Mouse (Mus musculus) testis, adult 2 months (tissue): Measurements from ENCODE around the gene Saa3. TPM values are rescaled to one million over a fixed set of nuclear protein-coding genes. Genes with fewer than 3 reads are reported as not detected.

ENCODE experiments used
- H3K27ac ChIP-seq: fragments of 200-500 bp; 2 replicates; pipeline ENCODE4 v1.5.1; 2012; ENCODE audit warnings: low read depth, low read length; ENCODE audit not compliant: control insufficient read depth, insufficient read depth
- H3K27me3 ChIP-seq: fragments of 200-500 bp; 2 replicates; pipeline ENCODE4 v1.6.1; 2012; ENCODE audit warnings: mild to moderate bottlenecking, low read length, moderate library complexity; ENCODE audit not compliant: control insufficient read depth, insufficient read depth
- H3K36me3 ChIP-seq: fragments of 200-500 bp; 2 replicates; pipeline ENCODE4 v1.6.1; 2012; ENCODE audit warnings: mild to moderate bottlenecking, low read length; ENCODE audit not compliant: control insufficient read depth, insufficient read depth
- H3K4me1 ChIP-seq: fragments of 200-500 bp; 2 replicates; pipeline ENCODE4 v1.6.1; 2012; ENCODE audit warnings: low read length; ENCODE audit not compliant: control insufficient read depth, insufficient read depth
- H3K4me3 ChIP-seq: fragments of 200-500 bp; 2 replicates; pipeline ENCODE4 v1.5.1; 2012; ENCODE audit warnings: low read depth, mild to moderate bottlenecking, low read length, moderate library complexity, mixed read lengths; ENCODE audit not compliant: control insufficient read depth
- CTCF ChIP-seq: fragments of 200-500 bp; IDR thresholded peaks from 2 replicates; pipeline ENCODE4 v1.5.1; 2012; ENCODE audit warnings: low read depth, mild to moderate bottlenecking, inconsistent platforms, low read length, moderate library complexity; ENCODE audit not compliant: control insufficient read depth, insufficient read depth, insufficient replicate concordance
- POLR2A ChIP-seq: fragments of 200-500 bp; IDR thresholded peaks from 2 replicates; pipeline ENCODE4 v1.6.1; 2012; ENCODE audit warnings: low read depth, mild to moderate bottlenecking, inconsistent platforms, low read length, moderate library complexity; ENCODE audit not compliant: control insufficient read depth
- polyA plus RNA-seq: library from polyadenylated mRNA; depleted of rRNA; stranded (reverse); fragments of >200 nt; gene quantifications from 2 replicates; pipeline ENCODE4 v1.2.3, GENCODE M21; 2012; rRNA removed

Gene Saa3
- polyA plus RNA-seq, 1 experiment, result not detected

GRCm38 (mm10) chr7:46675061-46675460 is 40.4 kb downstream of the Saa3 start:
- TF ChIP-seq CTCF (no peak), POLR2A (no peak)
- Histone ChIP-seq H3K4me1 (no peaks in the 10 kb centered on the region), H3K4me3 (no peak overlapping the region)

GRCm38 (mm10) chr7:46672160-46672672 is 43.3 kb downstream of the Saa3 start, which contains the start of gene Tph1:
TSS of gene Tph1 (minus strand) at chr7:46672537.
- TF ChIP-seq POLR2A (no peak), CTCF (no peak)
- Histone ChIP-seq H3K27ac (no peak within 1 kb of the TSS), H3K4me3 (no peak within 1 kb of the TSS), H3K36me3 (no peaks in the 10 kb centered on the region), H3K27me3 (no peaks in the 10 kb centered on the region), H3K4me1 (no peaks in the 10 kb centered on the region)

More at GRCm38 (mm10) chr7:46675061-46675460, 40.4 kb downstream of the Saa3 start:
- H3K36me3 ChIP-seq, result no peaks in the 10 kb centered on the region
- H3K27me3 ChIP-seq, result no peaks in the 10 kb centered on the region
- H3K27ac ChIP-seq, result no peak overlapping the region

GRCm38 (mm10) chr7:46667256-46667655 is 48.2 kb downstream of the Saa3 start:
- TF ChIP-seq CTCF (no peak), POLR2A (no peak)
- H3K4me3 ChIP-seq, result no peak overlapping the region

GRCm38 (mm10) chr7:46665236-46665635 is 50.3 kb downstream of the Saa3 start:
- Histone ChIP-seq H3K36me3 (no peaks in the 10 kb centered on the region), H3K27me3 (no peaks in the 10 kb centered on the region), H3K4me3 (no peak overlapping the region), H3K27ac (no peak overlapping the region), H3K4me1 (no peaks in the 10 kb centered on the region)
- TF ChIP-seq CTCF (peak; percentile 79; the same call in 1 of the 2 replicates), POLR2A (no peak)

More at GRCm38 (mm10) chr7:46667256-46667655, 48.2 kb downstream of the Saa3 start:
- Histone ChIP-seq H3K27ac (no peak overlapping the region), H3K27me3 (no peaks in the 10 kb centered on the region), H3K4me1 (no peaks in the 10 kb centered on the region), H3K36me3 (no peaks in the 10 kb centered on the region)

Other genes with a start within 250 kb of the Saa3 start
- 6.8 and 7.7 TPM in 2 replicates for gene Sergef, start 75.9 kb downstream of the Saa3 start, polyA plus RNA-seq
- 0.22 TPM in 1 of 2 replicates, not detected in the other for gene Tph1, start 43.2 kb downstream of the Saa3 start, polyA plus RNA-seq
- 8.7 and 9.5 TPM in 2 replicates for gene Saal1, start 5.0 kb downstream of the Saa3 start, polyA plus RNA-seq
- 0.06 and 0.09 TPM in 2 replicates for gene Saa4, start 16.9 kb upstream of the Saa3 start, polyA plus RNA-seq
- 1.2 and 1.8 TPM in 2 replicates for gene Saa1, start 27.3 kb upstream of the Saa3 start, polyA plus RNA-seq
- not detected in 2 replicates for gene Saa2, start 36.1 kb upstream of the Saa3 start, polyA plus RNA-seq
- gene Hps5, start 80.4 kb upstream of the Saa3 start, polyA plus RNA-seq, result 13.1 and 16.5 TPM in 2 replicates
- 32.3 and 32.7 TPM in 2 replicates for gene Gtf2h1, start 80.4 kb upstream of the Saa3 start, polyA plus RNA-seq
- gene Ldha, start 125.8 kb upstream of the Saa3 start, polyA plus RNA-seq, result 979 and 1,018 TPM in 2 replicates
- 2,921 and 3,733 TPM in 2 replicates for gene Ldhc, start 145.5 kb upstream of the Saa3 start, polyA plus RNA-seq
- gene Tsg101, start 204.3 kb upstream of the Saa3 start, polyA plus RNA-seq, result 38.3 and 45.7 TPM in 2 replicates
- gene Uevld, start 242.8 kb upstream of the Saa3 start, polyA plus RNA-seq, result 2.4 and 2.9 TPM in 2 replicates